Mouse (Mus musculus): Measurements from ENCODE around the gene Hmga1b. TPM values are rescaled to one million over a fixed set of nuclear protein-coding genes. Genes with fewer than 3 reads are reported as not detected.
"Not testable (repeated sequence)": the region's sequence is repeated elsewhere in the genome, so short reads cannot be mapped to it uniquely, and the experiment has no call there.

The Hmga1b gene
- total RNA-seq, 2 experiments from 2014 or later = 10.9 to 12.0 TPM

- no peak for ATAC-seq (replicated peaks; ENCODE audit: low FRiP score, low TSS enrichment, poor library complexity, severe bottlenecking)
Measured at GRCm38 (mm10) chr11:120777123-120777522, 14.5 kb downstream of the Hmga1b start.

GRCm38 (mm10) chr11:120779876-120780275 lies 17.3 kb downstream of the Hmga1b start:
- no peak for ATAC-seq (replicated peaks; ENCODE audit: low FRiP score, low TSS enrichment, poor library complexity, severe bottlenecking)

GRCm38 (mm10) chr11:120781361-120781760 lies 18.8 kb downstream of the Hmga1b start:
- not testable (repeated sequence) for ATAC-seq (replicated peaks; ENCODE audit: low FRiP score, low TSS enrichment, poor library complexity, severe bottlenecking)

- no peak for ATAC-seq (replicated peaks; ENCODE audit: low FRiP score, low TSS enrichment, poor library complexity, severe bottlenecking)
Measured at GRCm38 (mm10) chr11:120783426-120784063, 21.0 kb downstream of the Hmga1b start.

GRCm38 (mm10) chr11:120784064-120784791 lies 21.6 kb downstream of the Hmga1b start, which contains the start of the genes Rfng and Gps1:
Rfng (minus strand) TSS chr11:120784207.
Gps1 (plus strand) TSS chr11:120784272.
- peak; percentile 59 for ATAC-seq (replicated peaks; ENCODE audit: low FRiP score, low TSS enrichment, poor library complexity, severe bottlenecking)

GRCm38 (mm10) chr11:120785145-120785544 lies 22.6 kb downstream of the Hmga1b start:
- ATAC-seq (replicated peaks; ENCODE audit: low FRiP score, low TSS enrichment, poor library complexity, severe bottlenecking) = no peak

- not testable (repeated sequence) for ATAC-seq (replicated peaks; ENCODE audit: low FRiP score, low TSS enrichment, poor library complexity, severe bottlenecking)
Measured at GRCm38 (mm10) chr11:120788460-120788859, 25.9 kb downstream of the Hmga1b start.

- ATAC-seq (replicated peaks; ENCODE audit: low FRiP score, low TSS enrichment, poor library complexity, severe bottlenecking) = no peak
Measured at GRCm38 (mm10) chr11:120789355-120789754, 26.8 kb downstream of the Hmga1b start.

- no peak for ATAC-seq (replicated peaks; ENCODE audit: low FRiP score, low TSS enrichment, poor library complexity, severe bottlenecking)
Measured at GRCm38 (mm10) chr11:120789810-120790209, 27.2 kb downstream of the Hmga1b start.

- no peak for ATAC-seq (replicated peaks; ENCODE audit: low FRiP score, low TSS enrichment, poor library complexity, severe bottlenecking)
Measured at GRCm38 (mm10) chr11:120792652-120793051, 30.1 kb downstream of the Hmga1b start.

GRCm38 (mm10) chr11:120795756-120796613 lies 33.4 kb downstream of the Hmga1b start, which contains the start of gene Dus1l:
Dus1l (minus strand) TSS chr11:120796403.
- ATAC-seq (replicated peaks; ENCODE audit: low FRiP score, low TSS enrichment, poor library complexity, severe bottlenecking) = peak; percentile 73

- no peak for ATAC-seq (replicated peaks; ENCODE audit: low FRiP score, low TSS enrichment, poor library complexity, severe bottlenecking)
Measured at GRCm38 (mm10) chr11:120796614-120796946, 34.0 kb downstream of the Hmga1b start.

- ATAC-seq (replicated peaks; ENCODE audit: low FRiP score, low TSS enrichment, poor library complexity, severe bottlenecking) = no peak
Measured at GRCm38 (mm10) chr11:120798244-120798643, 35.6 kb downstream of the Hmga1b start.

GRCm38 (mm10) chr11:120799316-120799890 lies 36.8 kb downstream of the Hmga1b start:
- ATAC-seq (replicated peaks; ENCODE audit: low FRiP score, low TSS enrichment, poor library complexity, severe bottlenecking) = no peak

GRCm38 (mm10) chr11:120800061-120800904 lies 37.7 kb downstream of the Hmga1b start:
- ATAC-seq (replicated peaks; ENCODE audit: low FRiP score, low TSS enrichment, poor library complexity, severe bottlenecking) = peak; percentile 83

- no peak for ATAC-seq (replicated peaks; ENCODE audit: low FRiP score, low TSS enrichment, poor library complexity, severe bottlenecking)
Measured at GRCm38 (mm10) chr11:120804274-120804673, 41.7 kb downstream of the Hmga1b start.

- no peak for ATAC-seq (replicated peaks; ENCODE audit: low FRiP score, low TSS enrichment, poor library complexity, severe bottlenecking)
Measured at GRCm38 (mm10) chr11:120804769-120805168, 42.2 kb downstream of the Hmga1b start.

- no peak for ATAC-seq (replicated peaks; ENCODE audit: low FRiP score, low TSS enrichment, poor library complexity, severe bottlenecking)
Measured at GRCm38 (mm10) chr11:120805375-120806298, 43.0 kb downstream of the Hmga1b start.

Measured in megakaryocyte-erythroid progenitor cell, adult 5-6 weeks (primary cell).